In genomic region chr7:19381377-19382165, GRCm38 (mm10) we compare ENCODE assay signal across 8 mouse cellular contexts. TPM values are rescaled to one million over a fixed set of nuclear protein-coding genes. Genes with fewer than 3 reads are reported as not detected.
DNase-seq lines count a peak whose midpoint lies in the region; ATAC-seq lines count a peak whose summit lies in the region.

Ercc2 (plus strand) TSS chr7:19382010.

- peaks cover 13% of the 10 kb centered on the region for H3K4me1 ChIP-seq in hindbrain, embryonic 16.5 days (ENCODE audit: control insufficient read depth, insufficient read depth, low read depth, low read length)

- peak; percentile 97 for ATAC-seq in hindbrain, embryonic 16.5 days

- peak within 1 kb of the TSS; percentile 74 for H3K27ac ChIP-seq in hindbrain, embryonic 16.5 days (ENCODE audit: low read depth, low read length)
- no peak within 1 kb of the TSS for H3K27ac ChIP-seq in macrophage

- DNase-seq in WW6 (ENCODE audit: low read depth, low spot score), result peak; percentile 98
- DNase-seq in cerebellum, postnatal 4 days (ENCODE audit: low spot score in 2 of 2), result peak; percentile 97 to 98
- peak; percentile 99 for DNase-seq in gastrocnemius, adult 18-20 months (ENCODE audit: low spot score)
- DNase-seq in left cerebral cortex, adult 18-20 months (ENCODE audit: low spot score in 2 of 2), result peak; percentile 99
- peak; percentile 99 for DNase-seq in right cerebral cortex, adult 18-20 months
- DNase-seq in urinary bladder, postnatal 10 days (ENCODE audit: low spot score), result peak; percentile 97

- peak within 1 kb of the TSS; percentile 86 for H3K4me2 ChIP-seq in hindbrain, embryonic 16.5 days (ENCODE audit: low read length)

- peaks cover 19% of the 10 kb centered on the region for H3K79me2 ChIP-seq in macrophage (ENCODE audit: inconsistent target)

- 8% methylated on average over 45 of the region's 48 CpGs for WGBS in hindbrain, embryonic 16.5 days
- 7% methylated on average over 48 of the region's 48 CpGs for WGBS in macrophage (ENCODE audit: missing documents)

- H3K9me3 ChIP-seq in hindbrain, embryonic 16.5 days (ENCODE audit: control insufficient read depth, low read length), result no peaks in the 10 kb centered on the region

- H3K9ac ChIP-seq in hindbrain, embryonic 16.5 days (ENCODE audit: low read depth, low read length), result peak within 1 kb of the TSS; percentile 79

- H3K36me3 ChIP-seq in hindbrain, embryonic 16.5 days (ENCODE audit: control insufficient read depth, insufficient read depth, low read length), result peaks cover 13% of the 10 kb centered on the region
- H3K36me3 ChIP-seq in macrophage (ENCODE audit: inconsistent target), result peaks cover 21% of the 10 kb centered on the region

- peak within 1 kb of the TSS; percentile 85 for H3K4me3 ChIP-seq in hindbrain, embryonic 16.5 days (ENCODE audit: low read length)
- H3K4me3 ChIP-seq in macrophage (ENCODE audit: inconsistent target), result peak within 1 kb of the TSS; percentile 72

- no peaks in the 10 kb centered on the region for H3K27me3 ChIP-seq in hindbrain, embryonic 16.5 days (replicated peaks; ENCODE audit: control insufficient read depth, insufficient read depth, low read length)

RNA-seq across cellular contexts. Expression of gene Ercc2, which starts in this region (rescaled TPM):
- 10 to 100 TPM in 1 of 2 experiments, 1 to 10 TPM in 1; 9.0 to 10.6 TPM for total RNA-seq in gastrocnemius, adult 18-20 months (2021)
- polyA plus RNA-seq in hindbrain, embryonic 16.5 days (2015; fragmentation: Nextera tagmentation; extraction: Ambion mirVana), result 22.6 and 25.1 TPM in 2 replicates
- total RNA-seq in left cerebral cortex, adult 18-20 months (2021), result 10 to 100 TPM; 32.2 to 36.4 TPM
- total RNA-seq in macrophage (2018; cell fraction: chromatin; rRNA removed), result 100 to 1,000 TPM in 1 of 26 experiments, 10 to 100 TPM in 25; 17.7 to 127 (median 48.6) TPM
- total RNA-seq in macrophage (2018; cell fraction: cytosol; rRNA removed), result 10 to 100 TPM in 15 of 26 experiments, 1 to 10 TPM in 11; 6.0 to 13.2 (median 10.7) TPM
- total RNA-seq in macrophage (2018; cell fraction: nucleus; rRNA removed), result 10 to 100 TPM in 25 of 26 experiments, 1 to 10 TPM in 1; 9.5 to 50.6 (median 21.4) TPM
- 5.6 to 14.2 TPM (median 13.1 TPM) in 3 replicates for polyA plus RNA-seq in macrophage (2018)
